Mouse (Mus musculus) forebrain, postnatal 0 days (tissue): ENCODE measurements around the gene Hps1. TPM values are rescaled to one million over a fixed set of nuclear protein-coding genes. Genes with fewer than 3 reads are reported as not detected.
"Not testable (repeated sequence)": the region's sequence is repeated elsewhere in the genome, so short reads cannot be mapped to it uniquely, and the experiment has no call there.

Experiments
- ATAC-seq: fragments of 200-750 bp; cut with Nextera tagmentation; 2 replicates; pipeline ENCODE4 v1.8.0; 2017; ENCODE audit warnings: mild to moderate bottlenecking, moderate library complexity
- DNase-seq: peaks from one replicate; pipeline ENCODE4 v3.0.0-alpha.2; 2015
- H3K27ac ChIP-seq: fragments of 300-500 bp; sonication (generic); 2 replicates; pipeline ENCODE4 v1.5.1; 2014; ENCODE audit warnings: low read depth, mild to moderate bottlenecking, antibody characterized with exemption, low read length, moderate library complexity, mixed read lengths
- H3K27me3 ChIP-seq: fragments of 300-500 bp; sonication (generic); 2 replicates; pipeline ENCODE4 v1.6.1; 2014; ENCODE audit warnings: mild to moderate bottlenecking, low read length, mixed read lengths; ENCODE audit not compliant: insufficient read depth
- H3K36me3 ChIP-seq: fragments of 300-500 bp; sonication (generic); 2 replicates; pipeline ENCODE4 v1.6.1; 2014; ENCODE audit warnings: mild to moderate bottlenecking, moderate library complexity; ENCODE audit not compliant: insufficient read depth
- H3K4me1 ChIP-seq: fragments of 300-500 bp; sonication (generic); 2 replicates; pipeline ENCODE4 v1.6.1; 2014; ENCODE audit warnings: antibody characterized with exemption; ENCODE audit not compliant: insufficient read depth
- H3K4me2 ChIP-seq: fragments of 300-500 bp; sonication (generic); 2 replicates; pipeline ENCODE4 v1.6.1; 2014; ENCODE audit warnings: low read depth, mild to moderate bottlenecking, moderate library complexity
- H3K4me3 ChIP-seq: fragments of 300-500 bp; sonication (generic); 2 replicates; pipeline ENCODE4 v1.5.1; 2014; ENCODE audit warnings: low read depth, low read length, mixed read lengths
- H3K9ac ChIP-seq: fragments of 300-500 bp; sonication (generic); 2 replicates; pipeline ENCODE4 v1.6.1; 2014; ENCODE audit warnings: mild to moderate bottlenecking
- H3K9me3 ChIP-seq: fragments of 300-500 bp; sonication (generic); 2 replicates; pipeline ENCODE4 v1.6.1; 2016; ENCODE audit warnings: low read length
- CTCF ChIP-seq: sonication (generic); IDR thresholded peaks from 2 replicates; pipeline ENCODE4 v1.5.1; 2016; ENCODE audit warnings: antibody characterized with exemption, control low read depth, low read depth
- WGBS: fragments of 180-500 bp; shearing (Covaris S2); extraction: QIAGEN DNeasy Blood & Tissue Kit; methylation state at CpG from one replicate; pipeline ENCODE4 v1.1.7; 2014; 5-methylcytosine and 5-hydroxymethylcytosine counted together
- polyA plus RNA-seq: library from polyadenylated mRNA; unstranded; fragments of >200 nt; fragmentation: Nextera tagmentation; extraction: Ambion mirVana; gene quantifications from 2 replicates; pipeline ENCODE4 v1.2.1, GENCODE M21; 2015
- total RNA-seq: library from RNA; depleted of rRNA; stranded (reverse); fragments of >200 nt; gene quantifications from 2 replicates; pipeline ENCODE4 v1.2.3, GENCODE M21; 2014

Hps1 gene
- total and polyA plus RNA-seq, 2 experiments from 2014 or later, result 14.3 to 25.2 TPM

DNA sequence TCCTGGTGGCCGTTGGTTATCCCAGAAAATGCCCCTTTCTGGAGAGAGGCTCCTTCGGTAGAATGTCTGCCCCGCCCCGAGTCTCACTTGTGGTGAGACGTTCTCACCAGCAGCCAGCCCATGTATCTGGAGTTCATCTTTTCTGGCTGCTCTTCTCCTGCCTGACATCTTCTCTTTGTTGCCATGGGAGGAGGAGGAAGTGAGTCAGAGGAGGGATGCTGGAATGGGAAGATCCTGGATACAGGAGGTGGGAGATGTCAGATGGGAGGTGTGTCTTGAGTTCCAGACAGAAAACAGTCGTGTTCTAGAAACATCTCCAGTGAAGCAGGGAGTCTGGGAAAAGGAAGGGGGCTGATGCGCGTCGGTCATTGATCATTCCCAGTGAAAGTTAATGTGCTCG is 29.7 kb upstream of the Hps1 start:
- H3K9ac ChIP-seq, result no peak overlapping the region
- no peaks in the 10 kb centered on the region for H3K9me3 ChIP-seq
- 92% methylated on average over 10 of the region's 10 CpGs for WGBS
- ATAC-seq (no peak), DNase-seq (no peak)
- no peak overlapping the region for H3K27ac ChIP-seq
- H3K4me3 ChIP-seq, result no peak overlapping the region
- H3K27me3 ChIP-seq, result no peaks in the 10 kb centered on the region
- H3K4me2 ChIP-seq, result no peak overlapping the region
- H3K36me3 ChIP-seq, result no peaks in the 10 kb centered on the region
- no peak for TF ChIP-seq CTCF
- no peaks in the 10 kb centered on the region for H3K4me1 ChIP-seq

DNA sequence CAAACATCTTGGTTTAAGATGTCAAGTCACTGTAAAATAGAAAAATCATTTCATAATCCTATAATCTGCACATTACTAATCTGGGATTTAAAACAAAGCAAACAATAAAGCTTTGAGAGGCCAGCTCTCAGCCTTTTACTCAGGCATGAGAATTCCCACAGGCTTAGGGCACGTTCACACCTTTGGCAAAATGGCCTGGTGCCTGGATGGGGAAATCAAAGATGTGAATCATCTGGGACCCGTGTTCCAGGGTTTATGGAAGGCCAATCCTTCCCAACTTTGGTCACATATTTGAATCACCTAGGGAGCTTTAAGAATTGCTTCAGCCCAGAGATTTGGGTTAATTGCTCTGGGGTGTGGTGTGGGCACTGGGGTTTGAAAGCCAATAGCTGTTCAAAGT is 18.1 kb upstream of the Hps1 start:
- H3K27ac ChIP-seq, result no peak overlapping the region
- peaks cover 8% of the 10 kb centered on the region; the same call in 1 of the 2 replicates for H3K4me1 ChIP-seq
- no peak for TF ChIP-seq CTCF
- H3K36me3 ChIP-seq, result no peaks in the 10 kb centered on the region
- DNase-seq, result no peak
- ATAC-seq, result no peak
- H3K4me2 ChIP-seq, result no peak overlapping the region
- H3K9ac ChIP-seq, result no peak overlapping the region
- H3K27me3 ChIP-seq, result no peaks in the 10 kb centered on the region
- WGBS, result 61% methylated on average over 2 of the region's 2 CpGs
- no peaks in the 10 kb centered on the region for H3K9me3 ChIP-seq
- H3K4me3 ChIP-seq, result no peak overlapping the region

- Histone ChIP-seq H3K9me3 (no peaks in the 10 kb centered on the region), H3K4me3 (no peak overlapping the region; the same call in 1 of the 2 replicates), H3K4me1 (peaks cover 8% of the 10 kb centered on the region; the same call in 1 of the 2 replicates), H3K36me3 (no peaks in the 10 kb centered on the region), H3K27ac (no peak overlapping the region), H3K9ac (peak overlapping the region; percentile 53), H3K4me2 (peak overlapping the region; percentile 98), H3K27me3 (no peaks in the 10 kb centered on the region)
- peak; percentile 50 for DNase-seq
- no peak for TF ChIP-seq CTCF
- no peak for ATAC-seq
- 23% methylated on average over 9 of the region's 9 CpGs for WGBS
Measured at GRCm38 (mm10) chr19:42795801-42796200, 16.0 kb upstream of the Hps1 start.

GRCm38 (mm10) chr19:42794914-42795613 is 15.3 kb upstream of the Hps1 start:
- DNase-seq (peak; percentile 96), ATAC-seq (peak; percentile 96)
- Histone ChIP-seq H3K36me3 (no peaks in the 10 kb centered on the region), H3K4me3 (peak overlapping the region; percentile 41), H3K4me2 (peak overlapping the region; percentile 98), H3K9me3 (no peaks in the 10 kb centered on the region), H3K27me3 (no peaks in the 10 kb centered on the region), H3K9ac (peak overlapping the region; percentile 53), H3K4me1 (peaks cover 8% of the 10 kb centered on the region; the same call in 1 of the 2 replicates), H3K27ac (no peak overlapping the region)
- TF ChIP-seq CTCF, result peak; percentile 97
- 4% methylated on average over 31 of the region's 31 CpGs for WGBS

- WGBS, result 64% methylated on average over 5 of the region's 5 CpGs
- no peak overlapping the region for H3K4me2 ChIP-seq
- H3K9me3 ChIP-seq, result no peaks in the 10 kb centered on the region
- H3K4me3 ChIP-seq, result no peak overlapping the region
- peaks cover 4% of the 10 kb centered on the region for H3K4me1 ChIP-seq
- no peak for ATAC-seq
- no peaks in the 10 kb centered on the region for H3K27me3 ChIP-seq
- TF ChIP-seq CTCF, result no peak
- no peak overlapping the region for H3K27ac ChIP-seq
- no peak overlapping the region for H3K9ac ChIP-seq
- no peaks in the 10 kb centered on the region for H3K36me3 ChIP-seq
- no peak for DNase-seq
Measured at GRCm38 (mm10) chr19:42788311-42788710, 8.5 kb upstream of the Hps1 start.

DNA sequence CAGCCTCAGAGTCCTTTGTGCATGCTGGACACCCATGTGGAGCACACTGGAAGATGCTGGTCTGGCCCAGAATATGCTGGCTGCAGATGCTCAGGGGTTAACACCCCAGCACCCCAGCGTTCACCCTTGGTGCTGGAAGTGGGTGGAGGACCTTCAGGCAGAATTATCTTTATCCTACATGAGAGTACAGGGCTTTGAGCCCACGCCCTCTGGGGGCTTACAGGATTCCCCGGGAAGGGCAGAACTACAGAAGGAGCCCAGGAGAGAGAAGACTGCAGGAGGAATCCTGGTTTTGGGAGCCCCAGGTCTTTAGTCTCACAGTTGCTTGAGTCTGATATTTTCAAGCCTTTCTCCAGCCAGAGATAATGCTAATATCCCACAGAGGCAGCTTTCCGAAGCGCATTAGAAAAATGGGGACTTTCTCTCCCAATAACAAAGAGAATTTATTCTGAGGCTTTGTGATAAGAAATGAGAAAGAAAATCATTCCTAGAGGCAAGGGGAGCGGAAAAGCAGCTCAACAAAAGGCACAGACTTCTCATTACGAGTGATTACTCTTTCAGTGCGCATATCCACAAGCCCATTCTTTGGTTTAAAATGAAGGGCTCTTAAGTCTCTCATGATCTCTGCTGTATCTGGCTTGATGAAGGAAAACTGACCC is 5.9 kb upstream of the Hps1 start:
- DNase-seq, result peak; percentile 12

GRCm38 (mm10) chr19:42785129-42785528 is 5.4 kb upstream of the Hps1 start:
- Histone ChIP-seq H3K4me1 (peaks cover 5% of the 10 kb centered on the region), H3K4me2 (no peak overlapping the region), H3K27me3 (no peaks in the 10 kb centered on the region), H3K9ac (0 out of 2 replicates have a peak overlapping the region, but pooled peaks have one; percentile 6), H3K4me3 (no peak overlapping the region), H3K27ac (no peak overlapping the region), H3K36me3 (no peaks in the 10 kb centered on the region), H3K9me3 (no peaks in the 10 kb centered on the region)
- 46% methylated on average over 2 of the region's 2 CpGs for WGBS
- ATAC-seq (no peak), DNase-seq (no peak)
- TF ChIP-seq CTCF, result peak; percentile 45; the same call in 1 of the 2 replicates

More for the DNA sequence above, 5.9 kb upstream of the Hps1 start:
- no peak for ATAC-seq
- Histone ChIP-seq H3K9me3 (no peaks in the 10 kb centered on the region), H3K4me2 (no peak overlapping the region), H3K4me3 (no peak overlapping the region), H3K27me3 (no peaks in the 10 kb centered on the region), H3K4me1 (peaks cover 4% of the 10 kb centered on the region), H3K36me3 (no peaks in the 10 kb centered on the region), H3K27ac (peak overlapping the region; percentile 29; the same call in 1 of the 2 replicates), H3K9ac (peak overlapping the region; percentile 6; the same call in 1 of the 2 replicates)
- TF ChIP-seq CTCF, result no peak
- 16% methylated on average over 8 of the region's 8 CpGs for WGBS

GRCm38 (mm10) chr19:42780156-42780538 is 369 bp upstream of the Hps1 start:
- not testable (repeated sequence) for H3K9me3 ChIP-seq, H3K4me1 ChIP-seq, H3K27me3 ChIP-seq, H3K36me3 ChIP-seq, ATAC-seq, DNase-seq
- Histone ChIP-seq H3K9ac (peak overlapping the region; percentile 64), H3K4me3 (peak overlapping the region; percentile 48), H3K27ac (peak overlapping the region; percentile 89), H3K4me2 (peak overlapping the region; percentile 59)
- WGBS, result 47% methylated on average over 7 of the region's 7 CpGs
